Mouse (Mus musculus): ENCODE measurements around the gene Adra2b. TPM values are rescaled to one million over a fixed set of nuclear protein-coding genes. Genes with fewer than 3 reads are reported as not detected.

Adra2b gene
- total RNA-seq (2021): 1 to 10 TPM; 1.4 to 1.9 TPM
- long read RNA-seq, experiment 1: 0 reads
- long read RNA-seq, experiment 2: 0 reads

DNA sequence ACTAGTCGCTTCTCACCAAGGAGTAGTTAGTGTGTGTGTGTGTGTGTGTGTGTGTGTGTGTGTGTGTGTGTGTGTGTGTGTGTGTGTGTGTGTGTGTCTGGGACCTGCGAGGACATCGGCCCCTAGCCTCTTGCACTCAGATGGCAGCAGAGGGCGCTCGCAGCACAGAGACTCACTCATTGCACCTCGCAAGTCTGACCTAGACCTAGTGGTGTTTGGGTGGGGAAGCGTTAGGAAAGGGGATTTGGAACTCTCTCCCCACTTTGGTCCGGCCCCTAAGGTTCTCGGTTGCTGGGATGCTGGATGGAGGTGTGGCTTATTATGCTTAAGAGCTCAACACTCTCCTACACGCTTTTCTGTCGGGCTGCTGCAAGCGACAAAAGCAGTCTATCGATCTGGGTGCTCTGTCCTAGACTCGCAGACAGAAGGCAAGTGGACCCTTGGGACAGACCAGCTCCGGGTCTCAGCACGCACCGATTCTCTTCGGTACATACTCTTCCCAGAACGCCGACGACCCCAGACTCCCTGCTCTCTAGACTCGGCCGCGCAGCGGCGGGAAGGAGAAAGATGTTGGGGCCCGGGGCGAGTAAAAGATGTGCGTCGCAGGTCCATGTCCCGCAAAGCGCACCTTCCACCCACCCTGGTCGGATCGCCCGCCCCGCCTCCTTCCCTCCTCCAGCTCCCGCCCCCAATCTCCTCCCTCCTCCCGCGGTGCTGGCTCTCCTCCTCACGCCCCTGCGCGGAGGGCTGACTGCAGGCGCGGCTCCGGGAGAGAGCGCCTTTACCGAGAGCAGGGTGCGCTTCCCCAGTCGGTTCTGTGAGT, at the start of gene Adra2b:
TSS of gene Adra2b (plus strand) at position 750 of the 823 bp plus-strand sequence.
- DNase-seq: peak; percentile 87 to 90
- intact Hi-C loops (cut with DNase I): loop anchor here (1.0 to 5.0 kb wide), 3 partner anchors 68 to 195 kb away; no protein-coding TSS in a partner anchor

DNA sequence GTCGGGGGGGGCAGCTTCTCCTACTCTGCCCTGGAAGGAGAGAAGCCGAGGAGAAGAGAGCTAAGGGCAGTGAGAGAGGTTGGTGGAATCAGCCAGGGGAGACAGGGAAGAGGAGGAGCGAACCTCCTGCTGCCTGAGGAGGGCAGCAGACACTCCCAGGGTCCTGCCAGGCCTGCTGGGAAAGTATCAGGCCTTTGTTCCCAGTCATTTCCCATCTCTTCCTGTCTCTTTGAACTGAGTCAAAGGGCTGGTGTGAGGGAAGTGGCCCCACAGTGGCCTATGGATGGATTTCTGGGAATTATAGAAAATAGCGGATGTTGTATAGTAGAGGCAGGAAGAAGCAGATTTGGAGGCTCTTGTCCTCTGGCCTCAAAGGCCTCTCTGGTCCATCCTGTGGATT, 49.1 kb upstream of the Adra2b start:
- intact Hi-C loops (cut with DNase I): loop anchor here (1.0 kb wide), 1 partner anchor 28 kb away; no protein-coding TSS in a partner anchor
- no peak for DNase-seq

DNA sequence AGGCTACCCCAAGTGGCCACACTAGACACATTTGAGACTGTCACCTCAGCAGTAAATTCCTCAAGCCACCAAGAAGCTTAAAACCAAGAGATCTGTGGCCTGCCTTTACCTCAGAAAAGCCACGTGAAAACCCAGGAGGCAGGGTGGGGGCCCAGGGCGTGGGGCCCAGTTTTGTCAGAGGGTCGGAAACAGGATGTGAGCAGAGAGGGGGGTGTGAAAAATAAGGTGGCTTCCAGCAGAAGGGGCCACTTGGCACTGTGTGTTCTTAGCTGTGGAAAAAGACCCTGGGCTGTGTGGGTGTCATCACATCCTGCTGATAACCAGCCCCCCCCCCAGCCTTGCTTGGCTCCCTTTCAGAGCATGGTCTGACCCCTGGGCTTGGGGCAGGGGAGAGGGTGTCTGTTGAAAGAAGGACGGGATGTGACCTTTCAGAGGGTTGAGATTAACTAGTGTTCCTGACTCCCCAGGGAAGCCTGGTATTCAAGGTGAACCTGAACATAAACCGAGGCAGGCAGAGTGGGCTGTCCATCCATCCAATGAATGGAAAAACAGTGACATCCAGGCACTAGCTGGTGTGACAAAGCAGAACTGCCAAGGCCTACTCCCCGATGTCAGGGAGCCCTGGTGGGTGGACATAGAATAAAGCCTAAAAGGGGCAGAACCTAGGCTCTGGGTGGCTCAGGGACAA, 48.4 kb upstream of the Adra2b start:
- intact Hi-C loops (cut with DNase I): no loop called here
- peak in 1 of 2 experiments; percentile 19 for DNase-seq

DNA sequence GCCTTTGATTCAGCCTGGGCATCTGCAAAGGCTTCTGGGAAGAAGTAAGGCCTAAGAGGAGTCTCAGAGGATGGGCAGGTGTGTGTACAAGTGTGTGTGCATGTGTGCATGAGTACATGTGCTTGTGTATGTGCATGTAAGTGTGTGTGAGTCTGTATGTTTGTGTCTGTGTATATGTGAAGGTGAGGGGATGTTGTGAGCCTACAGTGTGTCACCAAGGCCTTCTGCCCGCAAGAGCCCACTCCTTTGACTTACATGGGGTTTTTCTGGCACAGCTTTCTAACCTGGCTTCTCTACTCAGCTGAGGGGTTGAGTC, 47.9 kb upstream of the Adra2b start:
- intact Hi-C loops (cut with DNase I): no loop called here
- no peak for DNase-seq

DNA sequence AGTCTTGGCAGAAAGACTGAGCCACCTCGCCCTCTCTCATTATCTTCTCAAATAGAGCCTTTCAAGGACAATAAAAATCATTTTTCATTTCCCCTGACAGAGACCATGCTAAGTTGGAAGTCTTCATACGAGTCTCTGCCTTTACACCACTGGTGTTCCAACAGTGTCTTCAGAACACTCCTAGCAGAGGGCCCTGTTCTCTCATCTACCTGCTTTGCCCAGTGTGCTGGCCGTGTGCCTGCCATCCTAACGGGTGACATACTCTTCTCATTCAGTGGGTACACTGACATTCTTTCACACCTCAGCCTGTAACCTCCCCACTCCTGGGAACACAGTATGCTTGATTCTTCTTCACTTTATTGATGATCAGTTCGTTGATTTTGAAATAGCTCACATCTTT, 46.6 kb upstream of the Adra2b start:
- intact Hi-C loops (cut with DNase I): no loop called here
- no peak for DNase-seq

DNA sequence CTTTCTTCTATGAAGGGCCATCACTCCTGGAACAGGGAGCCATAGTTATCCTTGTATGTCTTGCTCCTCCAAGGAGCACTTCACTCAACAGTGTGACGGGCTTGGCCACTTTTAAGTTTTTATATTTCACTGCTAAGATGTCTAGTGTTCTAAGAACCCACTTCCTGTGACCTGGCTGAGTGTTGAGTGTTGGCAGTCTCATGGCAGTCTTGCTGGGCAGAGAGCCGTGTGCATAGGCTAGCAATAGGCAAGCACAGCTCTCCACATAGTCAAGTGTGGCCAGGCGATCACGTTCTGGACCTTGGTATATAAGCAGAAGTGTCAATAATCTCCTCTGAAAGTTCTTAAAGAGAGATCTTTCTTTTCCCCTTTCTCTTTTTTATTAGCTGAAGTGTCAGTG, 44.9 kb upstream of the Adra2b start:
- intact Hi-C loops (cut with DNase I): no loop called here
- no peak for DNase-seq

DNA sequence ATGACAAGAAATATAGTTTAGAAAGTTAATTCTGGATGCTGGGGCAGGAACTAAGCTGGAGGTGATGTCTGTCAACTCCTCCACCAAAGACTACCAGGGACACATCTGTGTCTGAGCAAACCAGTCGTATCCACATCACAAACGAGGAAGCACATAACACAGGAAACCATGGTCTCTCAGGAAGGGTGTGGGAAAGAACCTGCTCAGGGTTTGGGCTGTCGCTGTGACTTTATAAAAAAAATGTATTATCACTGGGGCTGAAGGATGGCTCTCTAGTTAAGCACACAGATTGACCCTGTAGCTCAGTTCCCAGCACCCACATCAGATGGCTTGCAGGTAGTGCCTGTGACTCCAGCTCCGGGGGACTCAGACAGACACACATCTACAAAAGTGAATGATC, 43.9 kb upstream of the Adra2b start:
- intact Hi-C loops (cut with DNase I): no loop called here
- no peak for DNase-seq

DNA sequence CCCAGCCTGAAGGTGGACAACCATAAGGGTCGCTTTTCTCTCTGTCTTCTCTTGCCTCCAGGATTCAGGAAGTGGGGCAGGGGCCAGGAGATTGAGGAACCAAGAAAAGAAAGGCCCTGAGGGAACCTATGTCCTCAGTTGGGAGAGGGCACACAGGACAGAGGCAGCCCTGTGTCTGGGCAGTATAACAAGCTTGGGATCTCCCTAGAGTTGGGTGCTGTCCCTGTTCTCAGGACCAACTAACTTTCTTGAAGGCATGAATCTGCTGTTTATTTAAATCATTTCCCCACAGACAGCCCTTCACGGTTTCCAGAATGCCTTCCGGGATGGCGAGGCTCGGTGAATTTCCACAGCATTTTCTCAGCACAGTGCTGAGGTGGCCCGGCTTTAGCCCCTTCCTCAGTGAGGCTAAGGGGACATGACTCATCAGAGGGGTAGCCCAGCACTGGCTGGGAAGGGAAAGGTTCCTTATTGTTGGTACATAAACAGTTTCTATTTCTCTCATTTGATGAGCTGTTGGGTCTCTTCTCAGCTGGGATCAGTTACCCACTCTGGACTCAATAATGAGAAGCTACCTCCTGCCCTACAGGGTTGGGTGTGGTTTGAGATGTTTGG, 40.2 kb upstream of the Adra2b start:
- intact Hi-C loops (cut with DNase I): no loop called here
- DNase-seq: no peak

DNA sequence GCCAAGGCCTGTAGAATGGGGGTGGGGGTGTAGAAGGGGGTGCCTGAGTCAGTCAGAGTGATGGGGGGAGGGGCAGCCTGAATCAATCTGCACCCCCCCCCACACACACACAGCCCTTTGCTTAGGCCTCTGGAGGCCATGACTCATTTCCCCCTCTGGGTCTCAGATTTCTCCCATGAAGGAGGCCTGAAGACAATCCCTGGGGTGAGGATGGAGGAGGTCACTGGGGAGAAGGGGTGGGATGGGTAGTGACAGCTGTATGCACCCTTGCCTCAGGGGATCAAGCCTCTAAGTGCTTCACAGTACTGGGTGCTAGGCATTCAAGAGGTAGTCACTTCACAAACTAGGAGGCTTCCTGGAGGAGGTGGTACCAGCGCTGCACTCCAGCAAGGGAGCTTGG, 39.3 kb upstream of the Adra2b start:
- intact Hi-C loops (cut with DNase I): no loop called here
- DNase-seq: no peak

DNA sequence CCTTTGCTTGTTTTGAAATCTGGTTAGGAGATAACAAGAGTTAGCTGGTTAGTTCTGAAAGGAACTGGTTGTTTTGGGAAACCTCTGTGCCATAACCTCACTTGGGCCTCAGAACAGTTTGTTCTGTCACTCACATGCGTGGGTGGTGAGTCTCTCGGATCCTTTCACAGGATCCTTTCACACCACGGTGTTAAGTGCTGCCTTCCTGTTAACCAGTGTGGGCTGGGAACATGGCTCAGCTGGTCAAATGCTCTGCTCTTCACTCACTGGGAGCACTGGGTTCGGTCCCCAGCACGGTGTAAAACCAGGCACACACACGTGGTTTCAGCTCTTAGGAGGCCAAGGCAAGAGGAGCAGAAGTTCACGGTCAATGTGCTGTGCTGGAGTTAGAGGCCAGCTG, 38.6 kb upstream of the Adra2b start:
- intact Hi-C loops (cut with DNase I): no loop called here
- DNase-seq: no peak

DNA sequence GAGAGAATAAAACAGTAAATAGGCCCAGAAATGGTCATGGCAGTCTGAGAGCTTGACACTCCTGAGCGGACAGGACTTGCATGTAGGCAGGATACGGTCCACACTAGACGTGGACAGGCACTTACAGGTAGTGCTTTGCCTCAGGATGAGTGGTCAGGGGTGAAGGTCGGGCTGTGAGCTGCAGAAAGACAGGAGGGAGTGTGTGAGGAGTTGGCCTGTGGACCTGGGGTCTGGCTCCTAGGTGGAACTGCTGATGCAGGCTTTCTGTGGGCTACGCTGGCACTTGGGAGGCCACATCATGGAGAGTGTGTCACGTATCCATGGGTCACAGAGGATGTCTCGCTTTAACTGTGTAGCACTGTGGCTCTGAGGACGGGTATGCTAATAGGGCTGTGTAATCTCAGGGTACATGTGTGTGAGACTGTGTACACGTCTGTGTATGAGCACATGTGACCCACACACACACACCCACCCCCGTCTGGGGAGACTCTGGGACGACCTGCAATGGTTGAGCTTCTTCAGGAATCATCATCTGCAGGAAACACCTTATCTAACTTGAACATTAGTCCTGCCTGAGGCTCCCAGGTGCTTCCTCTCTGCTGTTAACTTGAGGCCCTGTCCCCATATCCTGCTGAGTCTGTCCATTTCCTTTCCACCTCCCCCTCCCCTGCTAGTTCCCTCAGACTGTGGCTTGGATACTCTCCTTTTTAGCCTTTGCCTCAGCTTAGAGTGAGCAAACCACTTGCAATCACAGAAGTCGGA, 34.7 kb upstream of the Adra2b start:
- intact Hi-C loops (cut with DNase I): no loop called here
- no peak for DNase-seq

DNA sequence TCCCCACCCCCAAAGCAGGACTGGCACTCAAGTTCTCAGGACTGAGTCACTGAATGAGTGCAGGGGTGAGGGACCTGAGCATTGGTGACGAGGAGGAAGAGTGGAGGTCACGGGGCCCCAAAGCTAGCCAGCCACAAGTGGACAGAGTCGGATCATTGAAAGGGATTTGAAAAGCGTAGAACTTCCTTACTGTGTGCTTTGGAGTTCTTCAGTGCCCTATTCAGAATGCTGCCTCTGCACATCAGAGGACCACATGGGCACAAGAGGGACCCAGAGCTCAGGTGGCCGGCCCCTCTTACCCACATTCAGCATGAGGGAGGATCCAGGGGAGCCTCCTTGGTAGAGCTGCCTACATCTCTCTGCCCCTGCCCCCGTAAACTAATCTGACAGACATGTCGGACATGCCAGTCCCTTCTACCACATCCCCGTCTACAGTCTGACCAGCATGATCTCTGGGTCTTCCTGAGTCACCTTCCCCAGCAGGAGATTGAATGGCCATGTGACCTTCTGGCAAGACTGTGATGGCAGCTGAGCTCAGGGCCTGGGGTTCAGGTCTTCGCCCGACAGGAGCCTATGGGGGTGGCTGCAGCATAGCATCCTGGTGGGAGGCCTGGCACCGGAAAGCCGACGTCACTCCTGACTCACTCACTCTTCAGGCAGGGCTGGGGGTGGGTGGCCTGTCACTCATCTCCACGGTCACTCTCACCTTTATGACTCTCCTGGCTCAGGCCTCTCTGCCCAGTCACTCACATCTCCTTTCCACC, 30.0 kb upstream of the Adra2b start:
- DNase-seq: no peak
- intact Hi-C loops (cut with DNase I): no loop called here

DNA sequence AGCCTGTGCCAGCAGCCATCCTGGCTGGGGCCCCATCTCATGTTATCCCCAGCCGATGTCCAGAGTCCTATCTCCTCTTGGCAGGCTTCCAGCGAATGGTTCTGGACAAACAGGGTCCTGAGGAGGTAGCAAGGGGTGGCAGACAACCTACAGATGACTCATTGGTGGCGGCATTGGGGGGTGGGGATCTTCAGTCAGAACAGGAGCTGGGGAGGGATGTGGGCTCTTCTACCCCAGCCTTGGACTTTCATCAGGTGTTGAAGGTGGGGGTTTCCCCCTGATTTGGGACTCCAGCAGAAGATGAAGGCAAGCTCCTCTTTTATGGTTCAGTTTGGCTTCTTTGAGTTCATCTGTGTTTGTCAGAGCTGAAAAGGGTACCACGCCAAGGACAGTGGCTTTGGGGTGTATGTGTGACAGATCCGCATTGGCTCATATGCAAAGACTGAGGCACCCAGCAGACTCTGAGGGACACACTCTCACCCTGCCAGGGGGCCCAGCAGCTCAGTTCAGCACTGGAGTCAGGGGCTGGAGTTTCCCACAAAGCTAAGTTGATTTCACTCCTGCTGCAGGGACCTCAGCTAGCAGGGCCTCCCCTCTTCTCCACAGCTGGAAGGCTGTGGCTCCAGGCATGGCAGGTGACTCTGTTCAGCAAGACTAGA, 28.9 kb upstream of the Adra2b start:
- intact Hi-C loops (cut with DNase I): no loop called here

DNA sequence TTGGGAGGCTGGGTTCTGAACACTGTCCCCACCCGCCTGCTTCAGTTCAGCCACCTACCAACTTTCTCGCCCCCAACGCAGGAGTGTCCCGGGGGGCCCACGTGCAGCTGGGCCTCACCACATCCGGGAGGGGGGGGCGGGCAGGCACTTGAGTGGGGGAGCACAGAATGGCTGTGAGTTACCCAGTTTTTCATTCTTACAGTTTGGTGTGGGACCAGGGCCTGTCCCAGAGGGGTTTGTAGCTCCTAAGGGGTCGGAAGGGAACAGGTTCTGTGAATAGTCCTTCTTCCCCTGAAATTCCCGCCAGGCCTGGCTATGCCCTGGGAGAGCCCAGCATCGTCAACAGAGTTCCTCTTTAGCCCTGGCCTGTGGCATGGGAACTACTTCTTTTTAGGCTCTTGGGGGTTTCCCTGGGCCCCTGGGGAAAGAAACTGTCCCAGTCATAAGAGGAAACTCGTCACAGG, 27.9 kb upstream of the Adra2b start:
- intact Hi-C loops (cut with DNase I): no loop called here
- no peak for DNase-seq

More for the DNA sequence above, 28.9 kb upstream of the Adra2b start:
- DNase-seq: no peak

DNA sequence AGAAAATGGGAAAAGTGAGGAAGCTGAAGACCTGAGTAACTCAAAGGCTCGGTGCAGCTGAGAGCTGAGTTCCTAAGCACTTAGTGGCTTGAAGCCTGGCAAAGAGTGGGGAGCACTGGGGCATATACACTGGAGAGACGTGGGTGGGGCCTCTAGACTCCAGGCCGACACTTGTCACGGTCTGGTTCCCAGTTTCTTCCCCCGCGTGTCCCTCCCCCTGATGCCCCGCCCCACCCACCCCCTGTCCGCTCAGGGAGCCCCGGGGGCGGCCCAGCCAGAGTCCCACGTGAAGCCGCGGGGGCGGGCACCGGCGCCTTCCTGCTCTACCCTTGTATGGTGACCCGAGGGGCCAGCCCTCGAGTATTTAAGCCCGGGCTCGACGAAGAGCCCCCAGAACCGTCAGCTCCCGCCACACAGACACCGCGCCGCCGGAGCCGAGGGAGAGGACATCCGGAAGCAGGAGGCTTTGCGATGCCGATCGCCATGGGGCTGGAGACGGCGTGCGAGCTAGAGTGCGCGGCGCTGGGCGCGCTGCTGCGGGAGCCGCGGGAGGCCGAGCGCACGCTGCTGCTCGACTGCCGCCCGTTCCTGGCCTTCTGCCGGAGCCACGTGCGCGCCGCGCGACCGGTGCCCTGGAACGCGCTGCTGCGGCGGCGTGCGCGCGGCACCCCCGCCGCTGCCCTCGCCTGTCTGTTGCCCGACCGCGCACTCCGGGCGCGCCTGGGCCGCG, 27.1 kb upstream of the Adra2b start, which contains the start of gene Dusp2:
TSS of gene Dusp2 (plus strand) at position 393 of the 730 bp plus-strand sequence.
- intact Hi-C loops (cut with DNase I): no loop called here
- DNase-seq: peak; percentile 79 to 81

DNA sequence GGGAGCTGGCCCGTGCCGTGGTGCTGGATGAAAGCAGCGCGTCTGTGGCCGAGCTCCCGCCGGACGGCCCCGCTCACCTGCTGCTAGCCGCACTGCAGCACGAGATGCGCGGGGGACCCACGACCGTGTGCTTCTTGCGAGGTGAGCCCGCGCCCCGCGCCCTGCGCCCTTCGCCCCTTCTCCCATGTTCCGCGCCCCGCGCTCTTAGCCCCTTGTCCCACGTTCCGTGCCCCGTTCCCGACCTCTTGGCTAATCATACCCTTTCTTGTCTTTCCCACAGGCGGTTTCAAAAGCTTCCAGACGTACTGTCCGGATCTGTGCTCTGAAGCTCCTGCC, 26.5 kb upstream of the Adra2b start:
- DNase-seq: no peak

DNA sequence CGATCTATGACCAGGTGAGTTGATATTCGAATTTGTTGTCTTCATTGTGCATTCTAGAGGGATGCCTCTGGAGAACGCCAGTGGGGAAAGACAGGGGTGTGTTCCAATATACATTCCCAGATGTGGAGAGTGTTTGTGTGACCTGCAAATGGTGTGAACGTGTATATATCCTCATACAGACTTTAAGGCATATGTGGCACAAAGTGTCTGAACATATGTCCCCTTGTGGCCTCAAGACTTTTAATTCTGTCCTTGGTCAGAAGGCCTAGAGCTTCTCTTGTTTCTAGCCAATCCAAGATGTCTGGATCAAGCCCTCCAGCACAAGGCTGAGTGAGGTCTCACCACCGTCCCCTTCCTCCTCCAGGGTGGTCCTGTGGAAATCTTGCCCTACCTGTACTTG, 26.1 kb upstream of the Adra2b start:
- intact Hi-C loops (cut with DNase I): no loop called here
- DNase-seq: no peak

More for the DNA sequence above, 26.5 kb upstream of the Adra2b start:
- intact Hi-C loops (cut with DNase I): no loop called here

DNA sequence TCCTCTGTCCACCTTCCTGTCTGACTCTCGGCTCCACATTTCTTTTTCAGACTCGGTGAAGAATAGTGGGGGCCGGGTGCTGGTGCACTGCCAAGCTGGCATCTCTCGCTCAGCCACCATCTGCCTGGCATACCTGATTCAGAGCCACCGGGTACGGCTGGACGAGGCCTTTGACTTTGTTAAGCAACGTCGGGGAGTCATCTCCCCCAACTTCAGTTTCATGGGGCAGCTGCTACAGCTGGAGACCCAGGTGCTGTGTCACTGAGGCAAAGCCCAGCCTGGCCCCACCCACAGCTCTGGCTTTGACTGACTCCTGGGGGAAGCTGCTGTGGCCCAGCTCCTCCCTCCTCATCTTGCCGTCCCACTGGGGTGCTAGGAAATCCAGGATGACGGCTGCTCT, 25.5 kb upstream of the Adra2b start:
- intact Hi-C loops (cut with DNase I): no loop called here
- no peak for DNase-seq

DNA sequence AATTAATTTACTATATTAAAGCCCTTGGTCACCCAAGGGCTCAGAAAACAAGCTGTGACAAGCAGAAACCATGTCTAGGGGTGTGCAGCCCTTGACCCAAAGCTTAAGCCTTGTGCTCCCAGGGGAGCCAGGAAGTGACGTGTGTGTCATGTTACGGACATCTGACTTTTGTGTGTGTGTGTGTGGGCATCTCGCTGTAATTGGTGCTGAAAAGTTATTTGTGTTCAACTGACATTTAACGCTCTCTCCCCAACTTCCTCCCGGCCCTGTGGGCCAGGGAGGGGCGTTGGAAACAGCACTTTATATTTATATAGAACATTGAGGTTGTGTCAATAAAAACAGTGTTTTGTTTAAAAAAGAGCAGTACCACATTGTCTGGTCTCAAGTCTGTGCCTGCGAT, 25.0 kb upstream of the Adra2b start:
- no peak for DNase-seq
- intact Hi-C loops (cut with DNase I): no loop called here
